Mouse (Mus musculus): ENCODE measurements around the gene Nid2. TPM values are rescaled to one million over a fixed set of nuclear protein-coding genes. Genes with fewer than 3 reads are reported as not detected.

Gene Nid2
- total RNA-seq, 2 experiments from 2014 or later = 1.8 to 2.1 TPM

- no peak for DNase-seq (ENCODE audit: low spot score in 2 of 2)
Observed at GRCm38 (mm10) chr14:19740147-19740738, 10.8 kb upstream of the Nid2 start.

- DNase-seq (ENCODE audit: low spot score in 2 of 2) = no peak
Observed at GRCm38 (mm10) chr14:19744876-19745275, 6.2 kb upstream of the Nid2 start.

DNA sequence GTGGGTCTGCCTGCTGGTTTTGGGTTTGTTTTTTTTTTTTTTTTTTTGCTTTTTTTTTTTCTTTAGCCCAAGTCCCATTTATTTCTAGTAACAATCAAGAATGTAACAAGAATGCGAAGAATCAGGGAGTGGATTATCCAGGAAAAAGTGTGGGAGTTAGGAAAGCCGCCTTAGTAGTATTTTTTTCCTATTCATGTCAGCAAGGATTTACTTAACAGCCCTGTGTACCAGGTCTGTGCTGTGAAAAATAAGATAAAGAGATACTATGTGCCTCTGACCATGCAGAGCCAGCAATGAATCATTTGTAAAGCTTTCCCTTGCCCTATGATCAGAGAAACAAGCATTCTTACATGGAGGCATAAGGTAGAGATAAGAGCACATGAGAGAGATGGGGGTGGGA is 4.8 kb upstream of the Nid2 start:
- DNase-seq (ENCODE audit: low spot score in 2 of 2) = no peak

DNA sequence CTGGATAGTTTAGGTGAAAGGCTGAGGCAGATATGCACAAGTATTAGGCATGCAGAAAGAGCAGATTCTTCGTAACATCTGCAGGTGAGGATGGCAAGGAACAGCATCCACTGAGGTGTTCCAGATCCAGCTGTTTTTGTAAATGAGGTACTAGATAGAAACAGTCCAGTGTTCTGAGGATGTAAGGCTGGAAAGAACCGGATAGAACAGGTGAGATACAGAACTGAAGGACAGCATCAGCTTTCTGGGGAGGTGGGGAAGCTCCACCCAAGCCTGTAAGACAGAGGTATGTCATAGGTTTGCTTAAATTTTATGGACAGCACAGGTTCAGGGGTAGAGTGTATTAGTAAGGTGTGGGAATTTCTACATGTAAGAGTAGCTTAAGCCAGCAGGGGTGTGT is 4.3 kb upstream of the Nid2 start:
- no peak for DNase-seq (ENCODE audit: low spot score in 2 of 2)

DNA sequence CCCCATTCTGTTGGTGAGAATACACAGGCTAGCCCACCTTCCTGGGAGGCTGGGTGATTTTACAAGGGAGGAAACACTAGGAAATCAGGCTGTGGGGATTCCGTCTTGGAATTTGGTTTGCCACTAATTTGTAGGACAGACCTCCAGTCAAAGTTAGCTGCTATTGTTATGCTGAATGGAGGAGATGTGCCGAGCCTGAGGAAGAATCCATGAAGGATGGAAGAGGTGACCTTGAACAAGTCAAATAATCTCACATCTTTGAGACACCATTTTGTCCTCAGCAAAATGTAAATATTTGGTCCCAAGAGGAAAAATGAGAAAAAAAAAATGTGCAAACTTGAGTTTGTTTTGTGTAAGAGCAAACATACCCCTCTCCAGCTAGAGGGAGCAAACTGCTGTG is 1.3 kb upstream of the Nid2 start:
- no peak for DNase-seq (ENCODE audit: low spot score in 2 of 2)

DNA sequence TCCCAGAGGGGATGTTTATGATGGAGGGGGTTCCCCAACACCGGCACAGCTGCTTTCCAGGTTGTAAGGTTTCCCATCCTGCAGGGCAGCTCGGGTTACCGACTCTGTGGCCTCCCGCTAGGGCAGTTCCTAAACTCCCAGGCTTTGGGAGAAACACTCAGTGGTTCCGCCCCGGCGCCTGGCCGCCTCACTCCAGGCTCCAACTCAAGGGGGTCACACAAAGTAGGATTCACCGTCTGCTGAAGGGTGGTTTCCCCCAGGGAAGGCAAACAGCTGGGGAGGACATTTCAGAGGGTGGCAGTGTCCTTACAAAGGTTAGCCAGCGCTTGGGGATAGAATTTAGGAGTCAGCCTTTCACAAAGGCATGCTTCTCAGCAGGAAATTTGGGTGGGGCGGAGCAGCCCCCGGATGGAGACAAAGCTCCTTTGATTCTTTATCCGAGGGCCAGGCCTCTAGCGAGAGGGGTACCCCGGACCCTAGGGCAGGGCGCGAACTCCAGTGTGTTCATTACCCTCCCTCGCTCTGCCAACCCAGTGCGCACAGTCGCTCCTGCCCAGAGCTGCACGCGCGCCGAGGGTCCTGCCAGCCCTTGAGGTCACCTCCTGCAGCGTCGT is 547 bp upstream of the Nid2 start:
- no peak for DNase-seq (ENCODE audit: low spot score in 2 of 2)

GRCm38 (mm10) chr14:19752276-19752675 is 1.2 kb downstream of the Nid2 start:
- no peak for DNase-seq (ENCODE audit: low spot score in 2 of 2)

DNA sequence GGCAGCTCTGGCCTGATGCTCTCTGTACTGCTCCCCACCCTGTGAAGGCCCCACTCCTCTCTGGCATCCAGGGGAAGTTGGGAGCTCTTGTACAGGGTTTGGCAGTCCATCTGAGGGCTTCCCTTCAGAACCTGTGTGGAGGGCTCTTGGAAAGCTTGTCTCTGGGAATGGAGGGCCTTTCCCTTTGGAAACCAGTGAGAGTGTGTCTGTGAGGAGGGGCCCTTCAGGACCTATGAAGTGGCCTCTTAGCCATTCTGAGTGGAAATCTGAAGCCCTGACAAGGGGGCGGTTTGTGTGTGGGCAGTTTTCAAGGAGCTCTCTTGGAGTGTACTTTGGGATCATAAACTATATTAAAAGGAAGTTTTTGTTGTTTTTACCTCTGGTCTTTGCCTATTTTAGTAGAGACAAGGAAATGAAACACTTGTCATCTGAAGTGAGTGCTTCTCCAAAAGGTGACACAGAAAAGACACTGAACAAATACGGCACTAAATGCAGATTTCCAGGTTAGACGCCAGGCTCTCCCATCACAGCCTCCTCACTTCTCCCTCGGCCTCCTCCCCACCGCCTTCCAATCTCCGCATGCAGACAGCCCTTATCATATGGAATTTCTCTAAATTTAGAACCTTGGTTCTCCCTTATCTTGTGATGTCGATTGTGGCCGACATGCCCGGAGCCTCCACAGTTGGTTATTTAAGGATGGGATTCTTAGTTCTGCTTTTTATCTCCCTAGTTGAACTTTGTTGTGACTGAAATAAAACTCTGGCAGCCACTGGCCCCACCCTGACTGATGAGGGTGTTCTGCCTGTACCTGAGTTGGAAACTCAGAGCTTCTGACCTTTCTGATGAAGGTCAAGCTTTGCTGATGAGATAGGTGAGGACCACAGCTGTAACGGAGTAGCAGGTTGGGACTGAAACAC is 8.5 kb downstream of the Nid2 start:
- no peak for DNase-seq (ENCODE audit: low spot score in 2 of 2)

DNA sequence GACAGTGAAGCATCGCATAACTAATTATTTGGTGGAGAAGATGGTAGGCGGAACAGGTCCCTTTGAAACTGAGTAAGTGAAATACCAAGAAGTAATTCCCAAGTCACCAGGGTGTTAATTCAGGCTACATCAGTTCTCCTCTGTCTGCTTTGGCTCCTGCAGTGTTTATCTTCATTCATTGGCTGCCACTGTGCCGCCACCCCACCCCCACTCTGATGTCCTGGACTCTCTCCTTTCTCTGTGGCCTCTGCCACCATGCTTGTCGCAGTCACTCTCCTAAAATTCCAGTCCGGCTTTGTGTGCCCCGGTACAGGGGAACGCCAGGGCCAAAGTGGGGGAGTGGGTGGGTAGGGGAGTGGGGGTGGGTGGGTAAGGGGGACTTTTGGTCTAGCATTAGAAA is 9.7 kb downstream of the Nid2 start:
- no peak for DNase-seq (ENCODE audit: low spot score in 2 of 2)

DNA sequence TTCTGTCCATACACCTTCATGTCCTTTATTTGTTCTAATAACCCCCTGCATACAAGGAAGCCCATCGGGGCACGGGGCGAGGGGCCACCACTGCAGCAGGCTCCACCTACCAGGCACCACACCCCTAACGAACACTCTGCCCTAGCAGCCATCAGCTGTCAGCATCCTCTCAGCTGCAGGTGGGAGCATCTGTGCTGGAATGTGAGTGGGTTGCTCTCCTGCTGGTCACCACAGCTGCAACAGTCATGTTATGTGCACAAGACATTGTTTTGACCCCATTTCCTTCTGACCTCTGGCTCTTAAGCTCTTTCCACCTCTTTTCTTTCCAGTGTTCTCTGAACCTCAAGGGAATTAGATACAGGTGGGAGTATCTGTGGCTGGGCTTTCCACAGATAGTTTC is 10.9 kb downstream of the Nid2 start:
- no peak for DNase-seq (ENCODE audit: low spot score in 2 of 2)

DNA sequence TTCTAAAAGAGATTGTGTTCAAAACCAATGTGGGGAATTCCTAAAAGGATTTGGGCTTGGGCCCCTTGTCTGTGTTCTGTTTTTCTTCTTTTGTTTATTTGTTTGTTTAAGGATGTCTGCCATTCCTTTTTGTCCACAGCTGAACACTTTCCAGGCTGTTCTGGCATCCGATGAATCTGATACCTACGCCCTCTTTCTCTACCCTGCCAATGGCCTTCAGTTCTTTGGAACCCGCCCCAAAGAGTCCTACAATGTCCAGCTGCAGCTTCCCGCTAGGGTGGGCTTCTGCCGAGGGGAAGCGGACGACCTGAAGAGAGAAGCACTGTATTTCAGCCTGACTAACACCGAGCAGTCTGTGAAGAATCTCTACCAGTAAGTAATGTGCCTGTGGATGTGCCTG is 12.5 kb downstream of the Nid2 start:
- no peak for DNase-seq (ENCODE audit: low spot score in 2 of 2)

DNA sequence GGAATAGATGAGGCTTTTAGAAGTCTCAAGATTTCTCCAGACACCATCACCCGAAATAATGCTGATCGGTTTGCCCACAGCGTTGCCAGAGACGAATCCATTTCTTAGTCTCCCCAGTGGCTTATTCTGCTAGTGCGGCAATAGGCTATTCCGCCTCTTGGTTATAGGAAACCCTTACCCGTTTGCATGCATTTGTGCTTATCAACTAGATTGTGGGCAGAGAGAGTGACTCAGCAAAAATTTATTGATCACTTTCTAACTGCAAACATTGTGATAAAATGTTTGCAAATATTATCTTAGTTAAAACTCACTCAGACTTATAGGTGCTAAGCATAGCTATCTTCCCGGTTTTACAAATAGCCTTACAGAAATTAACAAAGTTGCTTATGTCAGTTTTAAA is 13.3 kb downstream of the Nid2 start:
- DNase-seq (ENCODE audit: low spot score in 2 of 2) = no peak

DNA sequence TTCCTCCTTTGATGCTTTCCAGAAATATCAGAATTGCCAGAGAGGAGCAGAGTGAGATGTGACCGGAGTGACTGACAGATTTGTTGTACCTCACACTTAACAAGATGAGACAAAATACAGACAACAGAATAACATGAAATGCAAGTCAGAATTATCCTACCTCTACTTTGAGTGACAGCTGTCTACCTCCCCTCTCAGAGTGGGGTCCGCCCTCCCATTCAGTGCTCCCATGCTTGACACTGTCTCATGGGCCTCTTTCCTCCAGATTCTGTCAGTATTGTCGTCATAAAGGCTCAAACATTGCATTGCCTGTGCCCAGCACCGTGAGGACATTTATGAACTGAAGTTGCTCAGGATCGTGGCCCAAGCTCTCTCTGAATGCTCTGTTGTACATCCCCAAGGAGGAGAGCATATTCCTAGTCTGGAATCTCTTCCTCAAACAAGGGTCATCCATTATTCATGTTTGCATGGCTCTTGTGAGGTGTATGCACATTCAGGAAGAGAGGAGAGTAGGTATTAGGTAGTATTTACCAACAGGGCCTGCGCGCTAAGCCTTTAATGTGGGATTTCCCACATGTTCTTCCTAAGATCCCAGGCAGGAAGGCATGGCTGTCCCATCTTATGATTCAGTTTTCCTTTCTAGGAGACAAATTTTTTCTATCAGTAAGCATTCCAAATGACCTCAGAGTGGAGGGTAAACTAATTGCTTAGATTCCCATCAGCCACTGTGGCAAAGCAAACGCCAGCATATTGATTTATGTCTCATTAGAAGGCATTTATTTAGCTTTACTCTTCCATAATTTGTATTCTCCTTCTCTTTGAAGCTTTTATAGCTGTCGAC is 14.7 kb downstream of the Nid2 start:
- no peak for DNase-seq (ENCODE audit: low spot score in 2 of 2)

GRCm38 (mm10) chr14:19766380-19766649 is 15.2 kb downstream of the Nid2 start:
- no peak for DNase-seq (ENCODE audit: low spot score in 2 of 2)

- DNase-seq (ENCODE audit: low spot score in 2 of 2) = no peak
Observed at GRCm38 (mm10) chr14:19768648-19769047, 17.6 kb downstream of the Nid2 start.

DNA sequence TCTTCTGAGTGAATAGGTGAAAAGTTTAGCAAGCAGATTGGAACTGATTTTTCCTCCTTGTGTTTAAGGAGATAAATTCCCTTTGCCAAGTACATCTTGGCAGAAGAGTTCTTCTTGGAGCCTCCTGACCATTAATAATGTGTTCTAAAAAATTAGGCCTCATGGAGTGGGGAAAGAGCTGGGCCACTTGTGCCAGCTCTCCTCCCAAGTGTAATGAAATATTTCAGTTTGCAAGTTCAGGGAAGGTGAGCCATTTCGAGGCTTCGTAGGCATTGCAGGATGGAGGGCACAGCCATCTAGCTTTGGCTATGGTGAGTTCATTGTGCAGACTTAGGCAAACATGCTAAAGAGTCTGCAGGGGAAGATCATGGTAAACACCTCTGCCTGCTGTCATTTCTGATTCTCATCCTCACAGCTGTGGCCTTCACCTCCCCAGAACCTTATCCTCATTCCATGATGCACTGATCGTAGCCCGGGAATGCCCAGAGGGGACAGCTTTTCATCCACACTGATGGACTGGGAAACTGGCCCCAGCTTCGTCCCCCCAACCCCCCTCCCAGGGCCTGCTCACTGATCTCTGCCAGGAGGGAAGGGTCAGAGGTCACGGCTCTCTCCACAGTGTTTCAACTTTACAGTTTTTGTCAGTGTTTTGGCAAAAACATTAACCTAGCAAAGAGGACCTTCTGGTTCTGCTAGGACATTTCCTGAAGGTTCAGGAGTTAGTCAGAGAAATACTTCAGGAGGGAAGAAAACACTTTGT is 18.6 kb downstream of the Nid2 start:
- DNase-seq (ENCODE audit: low spot score in 2 of 2) = no peak

GRCm38 (mm10) chr14:19771173-19771572 is 20.1 kb downstream of the Nid2 start:
- DNase-seq (ENCODE audit: low spot score in 2 of 2) = no peak

- DNase-seq (ENCODE audit: low spot score in 2 of 2) = no peak
Observed at GRCm38 (mm10) chr14:19774036-19774628, 23.1 kb downstream of the Nid2 start.

GRCm38 (mm10) chr14:19775491-19775890 is 24.4 kb downstream of the Nid2 start:
- DNase-seq (ENCODE audit: low spot score in 2 of 2) = no peak

GRCm38 (mm10) chr14:19776179-19776578 is 25.1 kb downstream of the Nid2 start:
- no peak for DNase-seq (ENCODE audit: low spot score in 2 of 2)

GRCm38 (mm10) chr14:19776890-19777289 is 25.8 kb downstream of the Nid2 start:
- peak in 1 of 2 experiments; percentile 7 for DNase-seq (ENCODE audit: low spot score in 2 of 2)

Measured in left cerebral cortex, adult 18-20 months (tissue).